Mouse (Mus musculus) stomach, embryonic 16.5 days (tissue): ENCODE results near the gene Map3k3. TPM values are rescaled to one million over a fixed set of nuclear protein-coding genes. Genes with fewer than 3 reads are reported as not detected.

Experiments used
- ATAC-seq: fragments of 200-750 bp; cut with Nextera tagmentation; 2 replicates; pipeline ENCODE4 v1.8.0; 2017; ENCODE audit warnings: moderate number of reproducible peaks, moderate TSS enrichment; ENCODE audit not compliant: insufficient read depth, low FRiP score
- H3K27ac ChIP-seq: fragments of 300-500 bp; sonication (generic); 2 replicates; pipeline ENCODE4 v1.5.1; 2014; ENCODE audit warnings: low read length
- H3K27me3 ChIP-seq: fragments of 300-500 bp; sonication (generic); 2 replicates; pipeline ENCODE4 v1.6.1; 2014; ENCODE audit warnings: low read length, control low read depth, mixed read lengths; ENCODE audit not compliant: control insufficient read depth, insufficient read depth
- H3K36me3 ChIP-seq: fragments of 300-500 bp; sonication (generic); 2 replicates; pipeline ENCODE4 v1.6.1; 2014; ENCODE audit warnings: low read length; ENCODE audit not compliant: control insufficient read depth, insufficient read depth
- H3K4me1 ChIP-seq: fragments of 300-500 bp; sonication (generic); 2 replicates; pipeline ENCODE4 v1.6.1; 2014; ENCODE audit warnings: low read length, control low read depth, mixed read lengths; ENCODE audit not compliant: control insufficient read depth, insufficient read depth
- H3K4me2 ChIP-seq: fragments of 300-500 bp; sonication (generic); 2 replicates; pipeline ENCODE4 v1.6.1; 2014; ENCODE audit warnings: low read depth, low read length, mixed read lengths
- H3K4me3 ChIP-seq: fragments of 300-500 bp; sonication (generic); replicated peaks from 2 replicates; pipeline ENCODE4 v1.5.1; 2014; ENCODE audit warnings: mild to moderate bottlenecking, low read length
- H3K9ac ChIP-seq: fragments of 300-500 bp; sonication (generic); 2 replicates; pipeline ENCODE4 v1.6.1; 2014; ENCODE audit warnings: low read length
- H3K9me3 ChIP-seq: fragments of 300-500 bp; sonication (generic); replicated peaks from 2 replicates; pipeline ENCODE4 v1.6.1; 2016; ENCODE audit warnings: low read length, control low read depth; ENCODE audit not compliant: control insufficient read depth
- WGBS: fragments of 180-500 bp; shearing (Covaris S2); extraction: QIAGEN DNeasy Blood & Tissue Kit; methylation state at CpG from one replicate; pipeline ENCODE4 v1.1.7; 2014; 5-methylcytosine and 5-hydroxymethylcytosine counted together
- polyA plus RNA-seq: library from polyadenylated mRNA; unstranded; fragments of >200 nt; fragmentation: Nextera tagmentation; extraction: Ambion mirVana; gene quantifications from 2 replicates; pipeline ENCODE4 v1.2.1, GENCODE M21; 2015

Gene Map3k3
- polyA plus RNA-seq, 1 experiment from 2014 or later: 8.1 TPM

- peak; percentile 82 for ATAC-seq
- WGBS: 1% methylated on average over 89 of the region's 106 CpGs
- H3K9me3 ChIP-seq: no peaks in the 10 kb centered on the region
- H3K4me2 ChIP-seq: peak overlapping the region; percentile 92
- H3K9ac ChIP-seq: peak overlapping the region; percentile 95
- H3K27ac ChIP-seq: peak overlapping the region; percentile 89
- peak overlapping the region; percentile 76 for H3K4me3 ChIP-seq
- H3K27me3 ChIP-seq: no peaks in the 10 kb centered on the region
- peaks cover 20% of the 10 kb centered on the region for H3K4me1 ChIP-seq
- 0 out of 2 replicates have a peak, but pooled peaks cover 4% of the 10 kb centered on the region for H3K36me3 ChIP-seq
Observed at GRCm38 (mm10) chr11:106159921-106160840, 75.8 kb downstream of the Map3k3 start.

GRCm38 (mm10) chr11:106160841-106161721 is 76.7 kb downstream of the Map3k3 start, which contains the start of the genes Gm10840 and Limd2:
Gm10840 (plus strand) TSS chr11:106160850.
Limd2 (minus strand) TSS chr11:106160860.
- 31% methylated on average over 22 of the region's 22 CpGs for WGBS

GRCm38 (mm10) chr11:106162237-106162636 is 77.8 kb downstream of the Map3k3 start:
- 81% methylated on average over 2 of the region's 2 CpGs for WGBS
- ATAC-seq: no peak
- no peak overlapping the region for H3K27ac ChIP-seq
- H3K9me3 ChIP-seq: no peaks in the 10 kb centered on the region
- H3K9ac ChIP-seq: no peak overlapping the region
- no peak overlapping the region for H3K4me2 ChIP-seq
- H3K36me3 ChIP-seq: no peaks in the 10 kb centered on the region
- H3K4me1 ChIP-seq: peaks cover 20% of the 10 kb centered on the region
- no peak overlapping the region for H3K4me3 ChIP-seq
- no peaks in the 10 kb centered on the region for H3K27me3 ChIP-seq

More at GRCm38 (mm10) chr11:106160841-106161721, 76.7 kb downstream of the Map3k3 start, which contains the start of the genes Gm10840 and Limd2:
- peak; percentile 16; the same call in 1 of the 2 replicates for ATAC-seq
- Histone ChIP-seq H3K9me3 (no peaks in the 10 kb centered on the region), H3K9ac (peak within 1 kb of the TSS; percentile 95), H3K27ac (peak within 1 kb of the TSS; percentile 89), H3K36me3 (0 out of 2 replicates have a peak, but pooled peaks cover 4% of the 10 kb centered on the region), H3K4me3 (peak within 1 kb of the TSS; percentile 76), H3K27me3 (no peaks in the 10 kb centered on the region), H3K4me2 (peak within 1 kb of the TSS; percentile 92), H3K4me1 (peaks cover 20% of the 10 kb centered on the region)

- Histone ChIP-seq H3K27me3 (no peaks in the 10 kb centered on the region), H3K9me3 (no peaks in the 10 kb centered on the region), H3K4me2 (no peak overlapping the region), H3K4me1 (peaks cover 20% of the 10 kb centered on the region), H3K9ac (no peak overlapping the region), H3K27ac (no peak overlapping the region), H3K4me3 (no peak overlapping the region), H3K36me3 (no peaks in the 10 kb centered on the region)
- WGBS: 87% methylated on average over 4 of the region's 4 CpGs
- ATAC-seq: no peak
Observed at GRCm38 (mm10) chr11:106163546-106163945, 79.1 kb downstream of the Map3k3 start.

GRCm38 (mm10) chr11:106164601-106165180 is 80.3 kb downstream of the Map3k3 start:
- 85% methylated on average over 16 of the region's 16 CpGs for WGBS
- H3K4me2 ChIP-seq: no peak overlapping the region
- no peak for ATAC-seq
- H3K4me1 ChIP-seq: peaks cover 10% of the 10 kb centered on the region
- H3K36me3 ChIP-seq: no peaks in the 10 kb centered on the region
- H3K9me3 ChIP-seq: no peaks in the 10 kb centered on the region
- no peak overlapping the region for H3K27ac ChIP-seq
- H3K9ac ChIP-seq: no peak overlapping the region
- H3K4me3 ChIP-seq: no peak overlapping the region
- H3K27me3 ChIP-seq: no peaks in the 10 kb centered on the region

GRCm38 (mm10) chr11:106167435-106167834 is 83.0 kb downstream of the Map3k3 start:
- H3K4me3 ChIP-seq: no peak overlapping the region
- H3K27me3 ChIP-seq: no peaks in the 10 kb centered on the region
- H3K4me2 ChIP-seq: no peak overlapping the region
- peak overlapping the region; percentile 73 for H3K27ac ChIP-seq
- H3K36me3 ChIP-seq: no peaks in the 10 kb centered on the region
- no peaks in the 10 kb centered on the region for H3K9me3 ChIP-seq
- H3K9ac ChIP-seq: no peak overlapping the region
- no peaks in the 10 kb centered on the region for H3K4me1 ChIP-seq
- WGBS: 68% methylated on average over 5 of the region's 5 CpGs
- ATAC-seq: peak; percentile 81; the same call in 1 of the 2 replicates

GRCm38 (mm10) chr11:106170807-106171206 is 86.4 kb downstream of the Map3k3 start:
- Histone ChIP-seq H3K9ac (no peak overlapping the region), H3K4me3 (no peak overlapping the region), H3K4me2 (no peak overlapping the region), H3K36me3 (no peaks in the 10 kb centered on the region), H3K9me3 (no peaks in the 10 kb centered on the region), H3K27me3 (no peaks in the 10 kb centered on the region), H3K4me1 (no peaks in the 10 kb centered on the region), H3K27ac (no peak overlapping the region)
- peak; percentile 57; the same call in 1 of the 2 replicates for ATAC-seq
- 74% methylated on average over 7 of the region's 7 CpGs for WGBS

GRCm38 (mm10) chr11:106173228-106173627 is 88.8 kb downstream of the Map3k3 start:
- no peak for ATAC-seq
- Histone ChIP-seq H3K36me3 (no peaks in the 10 kb centered on the region), H3K27me3 (no peaks in the 10 kb centered on the region), H3K4me1 (no peaks in the 10 kb centered on the region), H3K9ac (no peak overlapping the region), H3K9me3 (no peaks in the 10 kb centered on the region), H3K27ac (no peak overlapping the region), H3K4me3 (no peak overlapping the region), H3K4me2 (no peak overlapping the region)
- 94% methylated on average over 2 of the region's 2 CpGs for WGBS
